Mouse (Mus musculus) testis, postnatal 14 days (tissue): ENCODE results near the gene Ncam1.

Source experiments
- DNase-seq: peaks from one replicate; pipeline ENCODE4 v3.0.0; 2021; ENCODE audit warnings: low spot score

Ncam1 gene

GRCm38 (mm10) chr9:49618699-49619392 is 179.9 kb downstream of the Ncam1 start:
- no peak for DNase-seq

GRCm38 (mm10) chr9:49618266-49618665 is 180.5 kb downstream of the Ncam1 start:
- no peak for DNase-seq

GRCm38 (mm10) chr9:49617216-49617615 is 181.5 kb downstream of the Ncam1 start:
- DNase-seq = peak; percentile 11

GRCm38 (mm10) chr9:49612387-49612786 is 186.3 kb downstream of the Ncam1 start:
- DNase-seq = no peak

- DNase-seq = no peak
Observed at GRCm38 (mm10) chr9:49608191-49608590, 190.5 kb downstream of the Ncam1 start.

GRCm38 (mm10) chr9:49606717-49607116 is 192.0 kb downstream of the Ncam1 start:
- DNase-seq = no peak

- DNase-seq = no peak
Observed at GRCm38 (mm10) chr9:49606317-49606716, 192.4 kb downstream of the Ncam1 start.

GRCm38 (mm10) chr9:49605791-49606190 is 192.9 kb downstream of the Ncam1 start:
- no peak for DNase-seq

GRCm38 (mm10) chr9:49605351-49605750 is 193.4 kb downstream of the Ncam1 start:
- no peak for DNase-seq

GRCm38 (mm10) chr9:49601215-49601614 is 197.5 kb downstream of the Ncam1 start:
- no peak for DNase-seq

- no peak for DNase-seq
Observed at GRCm38 (mm10) chr9:49595635-49596348, 202.9 kb downstream of the Ncam1 start.

GRCm38 (mm10) chr9:49594876-49595634 is 203.7 kb downstream of the Ncam1 start:
- DNase-seq = no peak

GRCm38 (mm10) chr9:49593951-49594536 is 204.7 kb downstream of the Ncam1 start:
- peak; percentile 30 for DNase-seq

GRCm38 (mm10) chr9:49592006-49592405 is 206.7 kb downstream of the Ncam1 start:
- DNase-seq = no peak

- DNase-seq = no peak
Observed at GRCm38 (mm10) chr9:49590261-49590660, 208.5 kb downstream of the Ncam1 start.

- DNase-seq = no peak
Observed at GRCm38 (mm10) chr9:49577136-49577535, 221.6 kb downstream of the Ncam1 start.

- no peak for DNase-seq
Observed at GRCm38 (mm10) chr9:49571695-49572510, 226.8 kb downstream of the Ncam1 start.

- DNase-seq = no peak
Observed at GRCm38 (mm10) chr9:49570731-49571694, 227.7 kb downstream of the Ncam1 start.

- no peak for DNase-seq
Observed at GRCm38 (mm10) chr9:49570033-49570660, 228.6 kb downstream of the Ncam1 start.

GRCm38 (mm10) chr9:49565846-49566245 is 232.9 kb downstream of the Ncam1 start:
- no peak for DNase-seq
